ENCODE assay signal across 8 mouse cellular contexts in genomic region chr2:166448161-166448560, GRCm38 (mm10).
DNase-seq lines count a peak whose midpoint lies in the region; ATAC-seq lines count a peak whose summit lies in the region.

No protein-coding gene starts in this region.

- no peak overlapping the region for H3K9ac ChIP-seq in neural tube, embryonic 14.5 days (replicated peaks; ENCODE audit: low read depth, low read length)

- H3K4me1 ChIP-seq in neural tube, embryonic 14.5 days (ENCODE audit: control insufficient read depth, insufficient read depth, low read length), result peaks cover 15% of the 10 kb centered on the region

- no peak overlapping the region for H3K4me3 ChIP-seq in neural tube, embryonic 14.5 days (ENCODE audit: low read depth, low read length)

- peak; percentile 47 for DNase-seq in right cerebral cortex, postnatal 4 days
- DNase-seq in right cerebral cortex, postnatal 36 days (ENCODE audit: low spot score in 2 of 2), result no peak
- peak; percentile 12 for DNase-seq in cerebellum, adult 11 months
- peak; percentile 28 to 45 for DNase-seq in gastrocnemius, adult 8-10 months (ENCODE audit: low spot score in 2 of 2)
- peak; percentile 80 for DNase-seq in kidney, adult 18-20 months
- DNase-seq in left cerebral cortex, postnatal 36 days (ENCODE audit: low spot score in 2 of 2), result no peak

- H3K27ac ChIP-seq in neural tube, embryonic 14.5 days (ENCODE audit: low read depth, low read length), result peak overlapping the region; percentile 35; the same call in 1 of the 2 replicates

- no peak for ATAC-seq in neural tube, embryonic 14.5 days (ENCODE audit: low read depth)
- no peak for ATAC-seq in CD4-positive, CD25-positive, alpha-beta regulatory T cell, adult 4 months

- H3K4me2 ChIP-seq in neural tube, embryonic 14.5 days (ENCODE audit: low read depth, low read length), result no peak overlapping the region

- H3K36me3 ChIP-seq in neural tube, embryonic 14.5 days (ENCODE audit: control insufficient read depth, insufficient read depth, low read length), result no peaks in the 10 kb centered on the region

- 53% methylated on average over 11 of the region's 11 CpGs for WGBS in neural tube, embryonic 14.5 days

- intact Hi-C loops in left cerebral cortex, postnatal 36 days (cut with DNase I), result no loop called here

- H3K9me3 ChIP-seq in neural tube, embryonic 14.5 days (ENCODE audit: control insufficient read depth, low read length), result no peaks in the 10 kb centered on the region

- H3K27me3 ChIP-seq in neural tube, embryonic 14.5 days (ENCODE audit: control insufficient read depth, insufficient read depth, low read length), result no peaks in the 10 kb centered on the region

Comparison
In these comparisons a context has a peak if more than half of its experiments do, and no peak if none do; other contexts are left out.
1. DNase-seq: peak in right cerebral cortex, postnatal 4 days (single experiment), cerebellum, adult 11 months (single experiment), gastrocnemius, adult 8-10 months (2 of 2) and kidney, adult 18-20 months (single experiment); none in right cerebral cortex, postnatal 36 days (0 of 2) and left cerebral cortex, postnatal 36 days (0 of 2).